Mouse (Mus musculus): ENCODE measurements around the gene Rpap1. TPM values are rescaled to one million over a fixed set of nuclear protein-coding genes. Genes with fewer than 3 reads are reported as not detected.

Gene Rpap1
- total and polyA plus RNA-seq, 2 experiments from 2014 or later = 10.2 to 13.9 TPM

DNA sequence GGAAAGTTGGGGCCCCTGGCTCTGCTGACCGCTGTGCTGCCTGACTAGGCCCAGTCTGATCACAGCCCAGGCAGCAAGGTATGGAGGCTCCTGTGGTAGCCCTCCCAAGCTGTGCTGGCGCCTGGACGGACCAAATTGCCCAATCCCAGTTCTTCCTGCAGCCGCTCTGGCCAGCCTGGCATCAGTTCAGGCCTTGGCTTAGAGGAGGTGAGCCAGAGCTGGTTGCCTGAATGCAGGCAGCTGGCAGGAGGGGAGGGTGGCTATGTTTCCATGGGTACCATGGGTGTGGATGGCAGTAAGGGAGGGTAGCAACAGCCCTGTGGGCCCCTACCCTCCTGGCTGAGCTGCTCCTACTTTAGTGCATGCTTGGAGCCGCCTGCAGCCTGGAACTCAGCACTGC lies 29.7 kb upstream of the Rpap1 start:
- Histone ChIP-seq H3K4me2 (ENCODE audit: low read depth, low read length) (no peak overlapping the region), H3K4me3 (ENCODE audit: low read depth, low read length) (no peak overlapping the region), H3K27me3 (ENCODE audit: control insufficient read depth, insufficient read depth, low read length) (no peaks in the 10 kb centered on the region), H3K27ac (ENCODE audit: low read depth) (no peak overlapping the region), H3K9me3 (replicated peaks; ENCODE audit: control insufficient read depth, low read length) (no peaks in the 10 kb centered on the region), H3K9ac (replicated peaks; ENCODE audit: low read depth, low read length) (no peak overlapping the region), H3K4me1 (ENCODE audit: control insufficient read depth, insufficient read depth) (no peaks in the 10 kb centered on the region), H3K36me3 (replicated peaks; ENCODE audit: control insufficient read depth, insufficient read depth, low read length) (no peaks in the 10 kb centered on the region)
- TF ChIP-seq EP300 (IDR thresholded peaks at IDR 0.05; ENCODE audit: low read depth) (no peak), CTCF (IDR thresholded peaks at IDR 0.05; ENCODE audit: low read depth) (no peak)
- no peak for ATAC-seq (ENCODE audit: insufficient read depth, low read depth)
- DNase-seq (ENCODE audit: low spot score) = no peak
- WGBS = 83% methylated on average over 5 of the region's 5 CpGs

DNA sequence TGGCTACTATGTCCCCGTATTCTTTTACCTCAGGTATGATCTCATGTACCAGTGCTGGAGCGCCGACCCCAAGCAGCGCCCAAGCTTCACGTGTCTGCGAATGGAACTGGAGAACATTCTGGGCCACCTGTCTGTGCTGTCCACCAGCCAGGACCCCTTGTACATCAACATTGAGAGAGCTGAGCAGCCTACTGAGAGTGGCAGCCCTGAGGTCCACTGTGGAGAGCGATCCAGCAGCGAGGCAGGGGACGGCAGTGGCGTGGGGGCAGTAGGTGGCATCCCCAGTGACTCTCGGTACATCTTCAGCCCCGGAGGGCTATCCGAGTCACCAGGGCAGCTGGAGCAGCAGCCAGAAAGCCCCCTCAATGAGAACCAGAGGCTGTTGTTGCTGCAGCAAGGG lies 29.3 kb upstream of the Rpap1 start:
- H3K36me3 ChIP-seq (replicated peaks; ENCODE audit: control insufficient read depth, insufficient read depth, low read length) = no peaks in the 10 kb centered on the region
- no peak overlapping the region for H3K4me2 ChIP-seq (ENCODE audit: low read depth, low read length)
- 90% methylated on average over 13 of the region's 13 CpGs for WGBS
- no peaks in the 10 kb centered on the region for H3K9me3 ChIP-seq (replicated peaks; ENCODE audit: control insufficient read depth, low read length)
- H3K4me3 ChIP-seq (ENCODE audit: low read depth, low read length) = no peak overlapping the region
- H3K9ac ChIP-seq (replicated peaks; ENCODE audit: low read depth, low read length) = no peak overlapping the region
- peaks cover 2% of the 10 kb centered on the region; the same call in 1 of the 2 replicates for H3K4me1 ChIP-seq (ENCODE audit: control insufficient read depth, insufficient read depth)
- H3K27ac ChIP-seq (ENCODE audit: low read depth) = no peak overlapping the region
- DNase-seq (ENCODE audit: low spot score) (no peak), ATAC-seq (ENCODE audit: insufficient read depth, low read depth) (no peak)
- H3K27me3 ChIP-seq (ENCODE audit: control insufficient read depth, insufficient read depth, low read length) = no peaks in the 10 kb centered on the region
- TF ChIP-seq CTCF (IDR thresholded peaks at IDR 0.05; ENCODE audit: low read depth) (no peak), EP300 (IDR thresholded peaks at IDR 0.05; ENCODE audit: low read depth) (no peak)

DNA sequence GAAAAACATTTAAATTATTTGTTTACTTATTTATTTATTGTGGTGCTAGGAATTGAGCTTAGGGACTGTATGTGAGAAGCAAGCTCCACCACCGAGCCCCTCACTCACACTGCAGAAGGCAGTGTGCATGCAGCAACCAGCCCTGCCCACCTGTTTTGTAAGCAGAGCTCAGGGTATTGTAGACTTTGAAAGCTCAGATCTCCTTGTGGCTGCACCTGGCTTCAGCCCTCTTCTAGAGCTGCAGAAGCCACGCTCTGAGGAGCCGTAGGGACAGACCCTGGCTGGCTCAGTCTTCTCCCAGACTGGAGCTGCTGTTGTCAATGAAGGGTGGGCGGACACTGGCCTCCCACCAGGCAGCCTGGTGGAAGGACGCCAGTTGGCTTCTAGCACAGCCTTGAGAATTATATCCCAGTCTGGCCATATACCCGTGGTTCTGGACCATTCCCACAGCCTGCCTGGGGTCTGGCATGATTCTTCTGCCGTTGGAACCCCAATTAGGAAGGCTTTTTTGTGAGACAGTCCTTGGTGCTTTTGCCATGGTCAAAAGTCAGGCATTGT lies 27.1 kb upstream of the Rpap1 start:
- DNase-seq (ENCODE audit: low spot score) (no peak), ATAC-seq (ENCODE audit: insufficient read depth, low read depth) (peak; percentile 41; the same call in 1 of the 2 replicates)
- Histone ChIP-seq H3K4me2 (ENCODE audit: low read depth, low read length) (no peak overlapping the region), H3K4me3 (ENCODE audit: low read depth, low read length) (no peak overlapping the region), H3K4me1 (ENCODE audit: control insufficient read depth, insufficient read depth) (peaks cover 5% of the 10 kb centered on the region; the same call in 1 of the 2 replicates), H3K27me3 (ENCODE audit: control insufficient read depth, insufficient read depth, low read length) (no peaks in the 10 kb centered on the region), H3K36me3 (replicated peaks; ENCODE audit: control insufficient read depth, insufficient read depth, low read length) (no peaks in the 10 kb centered on the region), H3K9ac (replicated peaks; ENCODE audit: low read depth, low read length) (no peak overlapping the region), H3K27ac (ENCODE audit: low read depth) (no peak overlapping the region), H3K9me3 (replicated peaks; ENCODE audit: control insufficient read depth, low read length) (no peaks in the 10 kb centered on the region)
- 61% methylated on average over 7 of the region's 7 CpGs for WGBS
- TF ChIP-seq CTCF (IDR thresholded peaks at IDR 0.05; ENCODE audit: low read depth) = no peak
- no peak for TF ChIP-seq EP300 (IDR thresholded peaks at IDR 0.05; ENCODE audit: low read depth)

DNA sequence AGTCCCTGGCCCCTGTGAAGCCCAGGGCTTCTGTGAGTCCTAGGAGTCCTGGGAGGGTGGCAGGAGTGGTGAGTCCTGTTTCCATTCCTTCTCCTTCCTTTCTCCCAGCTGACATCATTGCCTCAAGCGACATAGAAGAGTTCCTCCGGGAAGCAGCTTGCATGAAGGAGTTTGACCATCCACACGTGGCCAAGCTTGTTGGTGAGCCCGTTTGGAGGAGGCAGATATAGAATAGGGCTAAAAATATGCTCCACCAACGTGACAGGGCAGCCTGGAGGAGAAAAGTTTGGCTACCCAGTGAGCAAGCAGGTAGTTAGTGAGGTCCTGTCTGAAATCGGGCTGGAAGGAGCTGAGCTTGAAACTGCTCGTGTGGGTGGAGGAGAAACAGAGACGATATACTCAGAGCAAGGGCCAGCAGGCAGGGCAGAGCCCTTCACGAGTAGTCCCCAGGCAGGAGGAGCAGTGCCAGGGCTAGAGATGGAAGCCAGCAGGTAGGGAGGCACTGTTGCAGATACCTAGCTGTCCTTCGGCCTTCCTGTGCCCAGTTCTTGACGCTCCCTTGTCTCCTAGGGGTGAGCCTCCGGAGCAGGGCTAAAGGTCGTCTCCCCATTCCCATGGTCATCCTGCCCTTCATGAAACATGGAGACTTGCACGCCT lies 24.3 kb upstream of the Rpap1 start:
- TF ChIP-seq CTCF (IDR thresholded peaks at IDR 0.05; ENCODE audit: low read depth) (no peak), EP300 (IDR thresholded peaks at IDR 0.05; ENCODE audit: low read depth) (no peak)
- ATAC-seq (ENCODE audit: insufficient read depth, low read depth) (no peak), DNase-seq (ENCODE audit: low spot score) (no peak)
- Histone ChIP-seq H3K27me3 (ENCODE audit: control insufficient read depth, insufficient read depth, low read length) (no peaks in the 10 kb centered on the region), H3K9me3 (replicated peaks; ENCODE audit: control insufficient read depth, low read length) (no peaks in the 10 kb centered on the region), H3K4me2 (ENCODE audit: low read depth, low read length) (no peak overlapping the region), H3K4me1 (ENCODE audit: control insufficient read depth, insufficient read depth) (peaks cover 5% of the 10 kb centered on the region; the same call in 1 of the 2 replicates), H3K27ac (ENCODE audit: low read depth) (no peak overlapping the region), H3K9ac (replicated peaks; ENCODE audit: low read depth, low read length) (no peak overlapping the region), H3K36me3 (replicated peaks; ENCODE audit: control insufficient read depth, insufficient read depth, low read length) (no peaks in the 10 kb centered on the region), H3K4me3 (ENCODE audit: low read depth, low read length) (no peak overlapping the region)
- 62% methylated on average over 14 of the region's 14 CpGs for WGBS

DNA sequence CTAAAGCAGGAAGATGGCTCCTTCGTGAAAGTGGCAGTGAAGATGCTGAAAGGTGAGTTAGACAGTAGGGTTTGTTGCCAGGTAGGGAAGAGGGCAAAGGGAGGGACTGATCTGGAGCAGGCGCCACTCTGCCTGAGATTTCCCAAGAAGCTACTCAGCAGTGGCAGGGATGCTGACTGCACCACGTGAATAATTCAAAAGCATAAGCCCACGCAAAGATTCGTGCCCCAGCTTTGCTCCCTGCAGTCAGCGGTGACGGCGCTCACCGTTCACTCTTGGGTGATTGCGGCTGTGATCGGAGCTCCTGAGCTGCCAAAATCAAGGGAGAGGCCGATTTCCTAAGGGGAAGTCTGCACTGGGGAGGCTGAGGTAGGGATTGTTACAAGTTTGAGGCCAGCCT lies 23.6 kb upstream of the Rpap1 start:
- Histone ChIP-seq H3K9me3 (replicated peaks; ENCODE audit: control insufficient read depth, low read length) (no peaks in the 10 kb centered on the region), H3K4me1 (ENCODE audit: control insufficient read depth, insufficient read depth) (peaks cover 5% of the 10 kb centered on the region; the same call in 1 of the 2 replicates), H3K9ac (replicated peaks; ENCODE audit: low read depth, low read length) (no peak overlapping the region), H3K36me3 (replicated peaks; ENCODE audit: control insufficient read depth, insufficient read depth, low read length) (no peaks in the 10 kb centered on the region), H3K27ac (ENCODE audit: low read depth) (no peak overlapping the region), H3K27me3 (ENCODE audit: control insufficient read depth, insufficient read depth, low read length) (no peaks in the 10 kb centered on the region), H3K4me3 (ENCODE audit: low read depth, low read length) (no peak overlapping the region), H3K4me2 (ENCODE audit: low read depth, low read length) (no peak overlapping the region)
- ATAC-seq (ENCODE audit: insufficient read depth, low read depth) (no peak), DNase-seq (ENCODE audit: low spot score) (no peak)
- WGBS = 84% methylated on average over 12 of the region's 12 CpGs
- TF ChIP-seq EP300 (IDR thresholded peaks at IDR 0.05; ENCODE audit: low read depth) (no peak), CTCF (IDR thresholded peaks at IDR 0.05; ENCODE audit: low read depth) (no peak)

All from heart, postnatal 0 days (tissue).